Mouse (Mus musculus) hindbrain, embryonic 13.5 days (tissue): ENCODE results near the gene Myo5c. TPM values are rescaled to one million over a fixed set of nuclear protein-coding genes. Genes with fewer than 3 reads are reported as not detected.
A peak's percentile ranks its signal among the peaks of the same experiment; 100 is the strongest.

Source experiments
- ATAC-seq: fragments of 200-750 bp; cut with Nextera tagmentation; 2 replicates; pipeline ENCODE4 v1.8.0; 2017; ENCODE audit warnings: moderate TSS enrichment; ENCODE audit not compliant: low FRiP score
- H3K27ac ChIP-seq: fragments of 300-500 bp; sonication (generic); 2 replicates; pipeline ENCODE4 v1.5.1; 2015; ENCODE audit warnings: inconsistent platforms, mild to moderate bottlenecking, moderate library complexity
- H3K27me3 ChIP-seq: fragments of 300-500 bp; sonication (generic); 2 replicates; pipeline ENCODE4 v1.6.1; 2015; ENCODE audit warnings: mild to moderate bottlenecking, inconsistent platforms
- H3K36me3 ChIP-seq: fragments of 300-500 bp; sonication (generic); 2 replicates; pipeline ENCODE4 v1.6.1; 2015; ENCODE audit warnings: mild to moderate bottlenecking, inconsistent platforms
- H3K4me1 ChIP-seq: fragments of 300-500 bp; sonication (generic); replicated peaks from 2 replicates; pipeline ENCODE4 v1.6.1; 2015; ENCODE audit warnings: inconsistent platforms
- H3K4me2 ChIP-seq: fragments of 300-500 bp; sonication (generic); 2 replicates; pipeline ENCODE4 v1.6.1; 2015; ENCODE audit warnings: inconsistent platforms, mild to moderate bottlenecking, moderate library complexity
- H3K4me3 ChIP-seq: fragments of 300-500 bp; sonication (generic); 2 replicates; pipeline ENCODE4 v1.5.1; 2015; ENCODE audit warnings: mild to moderate bottlenecking, inconsistent platforms
- H3K9ac ChIP-seq: fragments of 300-500 bp; sonication (generic); 2 replicates; pipeline ENCODE4 v1.6.1; 2015; ENCODE audit warnings: mild to moderate bottlenecking, inconsistent platforms
- H3K9me3 ChIP-seq: fragments of 300-500 bp; sonication (generic); 2 replicates; pipeline ENCODE4 v1.6.1; 2016; ENCODE audit warnings: inconsistent platforms
- WGBS: fragments of 180-500 bp; shearing (Covaris S2); methylation state at CpG from one replicate; pipeline ENCODE4 v1.1.7; 2015; 5-methylcytosine and 5-hydroxymethylcytosine counted together
- polyA plus RNA-seq: library from polyadenylated mRNA; unstranded; fragments of >200 nt; fragmentation: Nextera tagmentation; extraction: Ambion mirVana; gene quantifications from 2 replicates; pipeline ENCODE4 v1.2.1, GENCODE M21; 2015

Gene Myo5c
- polyA plus RNA-seq, 1 experiment from 2014 or later: 0.42 TPM

GRCm38 (mm10) chr9:75264008-75264718 lies 32.3 kb downstream of the Myo5c start:
- Histone ChIP-seq H3K9ac (no peak overlapping the region), H3K9me3 (no peaks in the 10 kb centered on the region), H3K27me3 (0 out of 2 replicates have a peak, but pooled peaks cover 2% of the 10 kb centered on the region), H3K27ac (no peak overlapping the region), H3K36me3 (no peaks in the 10 kb centered on the region), H3K4me2 (no peak overlapping the region), H3K4me3 (no peak overlapping the region), H3K4me1 (peaks cover 23% of the 10 kb centered on the region)
- no peak for ATAC-seq
- WGBS: 60% methylated on average over 3 of the region's 3 CpGs

GRCm38 (mm10) chr9:75267147-75267546 lies 35.3 kb downstream of the Myo5c start:
- no peak overlapping the region for H3K27ac ChIP-seq
- 0 out of 2 replicates have a peak, but pooled peaks cover 2% of the 10 kb centered on the region for H3K27me3 ChIP-seq
- no peak for ATAC-seq
- no peaks in the 10 kb centered on the region for H3K9me3 ChIP-seq
- H3K4me3 ChIP-seq: no peak overlapping the region
- no peak overlapping the region for H3K9ac ChIP-seq
- WGBS: 77% methylated on average over 6 of the region's 6 CpGs
- no peak overlapping the region for H3K4me2 ChIP-seq
- H3K4me1 ChIP-seq: peaks cover 6% of the 10 kb centered on the region
- H3K36me3 ChIP-seq: no peaks in the 10 kb centered on the region

DNA sequence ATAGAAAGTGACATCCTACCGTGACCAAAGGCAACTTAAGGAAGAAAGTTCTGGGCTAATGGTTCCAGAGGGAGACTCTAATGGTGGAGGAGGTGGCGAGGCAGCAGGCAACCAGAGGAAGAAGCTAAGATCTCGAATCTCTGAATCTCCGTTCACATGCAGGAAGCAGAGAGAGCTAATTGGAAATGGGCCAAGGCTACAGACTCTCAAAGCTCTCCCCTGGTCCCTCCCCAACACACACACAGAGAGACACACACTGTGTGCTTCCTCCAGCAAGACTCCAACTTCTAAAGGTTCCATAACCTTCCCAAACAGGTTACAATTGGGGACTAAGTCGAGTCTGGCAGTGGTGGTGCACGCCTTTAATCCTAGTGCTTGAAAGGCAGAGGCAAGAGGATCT lies 38.6 kb downstream of the Myo5c start:
- no peak overlapping the region for H3K27ac ChIP-seq
- H3K27me3 ChIP-seq: 0 out of 2 replicates have a peak, but pooled peaks cover 2% of the 10 kb centered on the region
- H3K9ac ChIP-seq: no peak overlapping the region
- no peak overlapping the region for H3K4me2 ChIP-seq
- 69% methylated on average over 6 of the region's 6 CpGs for WGBS
- H3K36me3 ChIP-seq: no peaks in the 10 kb centered on the region
- no peak for ATAC-seq
- no peaks in the 10 kb centered on the region; the same call in 1 of the 2 replicates for H3K4me1 ChIP-seq
- no peak overlapping the region for H3K4me3 ChIP-seq
- H3K9me3 ChIP-seq: no peaks in the 10 kb centered on the region

- Histone ChIP-seq H3K36me3 (no peaks in the 10 kb centered on the region), H3K4me2 (no peak overlapping the region), H3K4me3 (no peak overlapping the region), H3K27ac (no peak overlapping the region), H3K9ac (no peak overlapping the region), H3K27me3 (0 out of 2 replicates have a peak, but pooled peaks cover 2% of the 10 kb centered on the region), H3K9me3 (no peaks in the 10 kb centered on the region), H3K4me1 (no peaks in the 10 kb centered on the region; the same call in 1 of the 2 replicates)
- ATAC-seq: no peak
- WGBS: 94% methylated on average over 8 of the region's 8 CpGs
Observed at GRCm38 (mm10) chr9:75271539-75271938, 39.7 kb downstream of the Myo5c start.

GRCm38 (mm10) chr9:75273646-75274045 lies 41.8 kb downstream of the Myo5c start:
- no peaks in the 10 kb centered on the region for H3K9me3 ChIP-seq
- H3K4me3 ChIP-seq: no peak overlapping the region
- no peak for ATAC-seq
- H3K4me1 ChIP-seq: no peaks in the 10 kb centered on the region; the same call in 1 of the 2 replicates
- H3K4me2 ChIP-seq: no peak overlapping the region
- H3K27me3 ChIP-seq: 0 out of 2 replicates have a peak, but pooled peaks cover 2% of the 10 kb centered on the region
- H3K27ac ChIP-seq: no peak overlapping the region
- no peak overlapping the region for H3K9ac ChIP-seq
- H3K36me3 ChIP-seq: no peaks in the 10 kb centered on the region
- WGBS: 72% methylated on average over 6 of the region's 6 CpGs

GRCm38 (mm10) chr9:75274486-75274885 lies 42.7 kb downstream of the Myo5c start:
- Histone ChIP-seq H3K9me3 (no peaks in the 10 kb centered on the region), H3K4me1 (no peaks in the 10 kb centered on the region; the same call in 1 of the 2 replicates), H3K27ac (no peak overlapping the region), H3K36me3 (no peaks in the 10 kb centered on the region), H3K9ac (no peak overlapping the region), H3K27me3 (no peaks in the 10 kb centered on the region), H3K4me2 (no peak overlapping the region), H3K4me3 (no peak overlapping the region)
- 98% methylated on average over 5 of the region's 5 CpGs for WGBS
- no peak for ATAC-seq

DNA sequence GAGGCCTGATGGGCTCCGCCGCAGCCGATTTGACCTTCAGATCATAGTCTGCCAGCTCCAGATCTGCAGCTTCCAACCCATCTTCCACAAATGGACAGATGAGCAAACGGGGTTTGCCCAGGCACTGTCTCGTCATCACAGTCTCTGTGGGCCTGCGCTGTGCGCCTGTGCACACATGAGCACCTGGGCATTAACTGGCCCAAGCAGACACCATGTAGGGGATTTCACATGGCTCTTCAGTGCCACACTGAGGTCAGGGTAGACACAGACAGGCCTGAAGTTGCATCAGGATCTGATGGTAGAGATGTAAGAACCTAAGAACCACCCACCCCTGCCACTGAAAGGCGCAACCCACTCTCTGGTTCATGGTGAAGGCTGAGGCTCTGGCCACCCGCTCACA lies 43.2 kb downstream of the Myo5c start:
- no peak for ATAC-seq
- H3K4me3 ChIP-seq: no peak overlapping the region
- 94% methylated on average over 9 of the region's 9 CpGs for WGBS
- H3K9me3 ChIP-seq: no peaks in the 10 kb centered on the region
- no peaks in the 10 kb centered on the region; the same call in 1 of the 2 replicates for H3K4me1 ChIP-seq
- H3K4me2 ChIP-seq: no peak overlapping the region
- H3K27ac ChIP-seq: no peak overlapping the region
- H3K36me3 ChIP-seq: no peaks in the 10 kb centered on the region
- no peaks in the 10 kb centered on the region for H3K27me3 ChIP-seq
- H3K9ac ChIP-seq: no peak overlapping the region

DNA sequence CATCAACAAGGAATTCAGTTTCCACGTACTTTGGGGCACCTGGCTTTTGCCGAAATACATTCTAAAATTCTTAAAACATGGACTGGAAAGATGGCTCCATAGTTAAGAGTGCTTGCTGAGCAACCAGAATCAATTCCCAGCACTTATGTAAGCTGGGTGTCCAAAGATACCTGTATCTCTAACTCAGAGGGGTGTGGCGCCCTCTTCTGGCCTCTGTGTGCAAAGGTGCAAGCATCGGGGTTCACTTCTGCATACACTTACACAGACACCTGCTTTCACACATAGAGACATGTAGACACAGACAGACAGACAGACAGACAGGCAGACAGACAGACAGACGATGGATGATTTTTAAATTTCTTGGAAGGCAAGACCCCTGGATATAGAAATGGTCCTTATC lies 49.0 kb downstream of the Myo5c start:
- no peaks in the 10 kb centered on the region for H3K9me3 ChIP-seq

DNA sequence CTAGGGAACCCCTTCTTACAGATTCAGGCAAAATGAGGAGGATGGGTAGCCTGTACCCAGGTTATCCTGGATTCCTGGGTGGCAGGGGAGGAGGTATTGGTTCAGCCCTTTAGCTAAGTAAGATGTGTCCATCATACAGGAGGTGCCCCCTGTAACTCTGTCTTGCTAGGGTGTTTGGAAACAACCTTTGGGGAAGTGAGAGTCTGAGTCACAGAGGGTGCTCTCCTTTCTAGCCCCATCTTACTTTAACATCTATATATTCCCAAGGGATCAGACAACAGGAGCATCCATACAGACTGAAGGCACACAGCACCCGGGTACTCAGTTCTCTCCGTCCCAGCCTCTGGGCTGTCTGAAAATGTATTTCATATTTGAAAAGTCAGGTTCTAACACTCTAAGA lies 50.4 kb downstream of the Myo5c start:
- no peak overlapping the region for H3K4me3 ChIP-seq
- H3K4me1 ChIP-seq: no peaks in the 10 kb centered on the region
- H3K27me3 ChIP-seq: no peaks in the 10 kb centered on the region
- no peak overlapping the region for H3K9ac ChIP-seq
- no peak overlapping the region for H3K27ac ChIP-seq
- H3K4me2 ChIP-seq: no peak overlapping the region
- ATAC-seq: no peak
- no peaks in the 10 kb centered on the region for H3K9me3 ChIP-seq
- no peaks in the 10 kb centered on the region for H3K36me3 ChIP-seq
- WGBS: 84% methylated on average over 2 of the region's 2 CpGs

More for the DNA sequence above, 49.0 kb downstream of the Myo5c start:
- Histone ChIP-seq H3K9ac (no peak overlapping the region), H3K4me3 (no peak overlapping the region), H3K36me3 (no peaks in the 10 kb centered on the region), H3K27me3 (no peaks in the 10 kb centered on the region), H3K4me1 (no peaks in the 10 kb centered on the region; the same call in 1 of the 2 replicates), H3K27ac (no peak overlapping the region), H3K4me2 (no peak overlapping the region)
- WGBS: 46% methylated on average over 5 of the region's 5 CpGs
- ATAC-seq: no peak

DNA sequence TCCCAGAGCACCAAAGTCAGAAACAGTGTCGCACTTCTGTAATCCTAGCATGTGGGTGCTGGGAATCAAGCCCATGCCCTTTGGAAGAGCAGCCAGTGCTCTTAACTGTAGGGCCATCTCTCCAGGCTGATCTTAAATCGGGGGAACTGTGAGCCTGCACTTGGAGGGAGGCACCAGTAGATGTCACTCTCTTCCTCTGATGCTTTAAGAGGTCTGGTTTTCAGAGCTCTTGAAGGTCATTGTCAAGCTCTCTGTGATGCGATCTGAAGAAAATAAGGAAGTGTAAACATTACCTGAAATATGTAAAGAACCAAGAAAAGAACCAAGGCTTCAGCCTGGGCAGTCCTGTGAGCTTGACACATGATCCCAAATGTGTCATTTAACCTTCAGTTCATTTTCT lies 51.0 kb downstream of the Myo5c start:
- H3K9me3 ChIP-seq: no peaks in the 10 kb centered on the region
- no peaks in the 10 kb centered on the region for H3K27me3 ChIP-seq
- ATAC-seq: 0 out of 2 replicates have a peak, but pooled peaks have one; percentile 46
- H3K4me1 ChIP-seq: no peaks in the 10 kb centered on the region
- H3K4me3 ChIP-seq: no peak overlapping the region
- H3K4me2 ChIP-seq: no peak overlapping the region
- H3K9ac ChIP-seq: no peak overlapping the region
- no peak overlapping the region for H3K27ac ChIP-seq
- no peaks in the 10 kb centered on the region for H3K36me3 ChIP-seq
- WGBS: 18% methylated on average over 3 of the region's 3 CpGs

GRCm38 (mm10) chr9:75283636-75284035 lies 51.8 kb downstream of the Myo5c start:
- ATAC-seq: no peak
- no peak overlapping the region for H3K4me2 ChIP-seq
- 84% methylated on average over 8 of the region's 8 CpGs for WGBS
- no peak overlapping the region for H3K27ac ChIP-seq
- H3K4me1 ChIP-seq: no peaks in the 10 kb centered on the region
- no peak overlapping the region for H3K4me3 ChIP-seq
- no peaks in the 10 kb centered on the region for H3K9me3 ChIP-seq
- no peaks in the 10 kb centered on the region for H3K36me3 ChIP-seq
- H3K27me3 ChIP-seq: no peaks in the 10 kb centered on the region
- no peak overlapping the region for H3K9ac ChIP-seq

- Histone ChIP-seq H3K27me3 (no peaks in the 10 kb centered on the region), H3K9ac (no peak overlapping the region)
- WGBS: 81% methylated on average over 6 of the region's 6 CpGs
Observed at GRCm38 (mm10) chr9:75285363-75285762, 53.5 kb downstream of the Myo5c start.

GRCm38 (mm10) chr9:75287636-75288035 lies 55.8 kb downstream of the Myo5c start:
- Histone ChIP-seq H3K9me3 (no peaks in the 10 kb centered on the region), H3K27me3 (no peaks in the 10 kb centered on the region), H3K4me1 (no peaks in the 10 kb centered on the region), H3K36me3 (no peaks in the 10 kb centered on the region), H3K9ac (no peak overlapping the region), H3K4me3 (no peak overlapping the region), H3K27ac (no peak overlapping the region), H3K4me2 (no peak overlapping the region)
- no peak for ATAC-seq
- 63% methylated on average over 6 of the region's 6 CpGs for WGBS

More at GRCm38 (mm10) chr9:75285363-75285762, 53.5 kb downstream of the Myo5c start:
- no peaks in the 10 kb centered on the region for H3K4me1 ChIP-seq
- no peak for ATAC-seq
- H3K4me2 ChIP-seq: no peak overlapping the region
- H3K9me3 ChIP-seq: no peaks in the 10 kb centered on the region
- no peaks in the 10 kb centered on the region for H3K36me3 ChIP-seq
- H3K27ac ChIP-seq: no peak overlapping the region
- H3K4me3 ChIP-seq: no peak overlapping the region
